Mouse (Mus musculus): ENCODE measurements around the gene Pak1ip1. TPM values are rescaled to one million over a fixed set of nuclear protein-coding genes. Genes with fewer than 3 reads are reported as not detected.

Gene Pak1ip1
- 68.3 and 70.8 TPM in 2 replicates for polyA plus RNA-seq (2014; fragmentation: Nextera tagmentation; extraction: Ambion mirVana)

GRCm38 (mm10) chr13:41000926-41001639, at the start of gene Pak1ip1:
Gene Pak1ip1, plus strand, starts transcription at chr13:41001023.
- H3K4me2 ChIP-seq (replicated peaks; ENCODE audit: low read depth, low read length): peak within 1 kb of the TSS; percentile 86
- H3K27ac ChIP-seq (ENCODE audit: low read length): peak within 1 kb of the TSS; percentile 93
- peak within 1 kb of the TSS; percentile 72 for H3K9ac ChIP-seq (replicated peaks; ENCODE audit: low read depth, low read length)
- peaks cover 17% of the 10 kb centered on the region for H3K36me3 ChIP-seq (ENCODE audit: control insufficient read depth, insufficient read depth, low read length)
- WGBS: under 1% methylated on average over 58 of the region's 58 CpGs
- peak within 1 kb of the TSS; percentile 93 for H3K4me3 ChIP-seq (ENCODE audit: low read depth, low read length)
- H3K9me3 ChIP-seq (ENCODE audit: control insufficient read depth, low read depth, low read length): no peaks in the 10 kb centered on the region
- peaks cover 7% of the 10 kb centered on the region; the same call in 1 of the 2 replicates for H3K4me1 ChIP-seq (ENCODE audit: control insufficient read depth, insufficient read depth, low read length)
- ATAC-seq (ENCODE audit: insufficient number of reproducible peaks, insufficient read depth, low FRiP score, low read depth): peak; percentile 95
- no peaks in the 10 kb centered on the region for H3K27me3 ChIP-seq (ENCODE audit: control insufficient read depth, insufficient read depth, low read length)

- 56% methylated on average over 10 of the region's 10 CpGs for WGBS
- Histone ChIP-seq H3K4me2 (replicated peaks; ENCODE audit: low read depth, low read length) (peak overlapping the region; percentile 5; the same call in 1 of the 2 replicates), H3K4me1 (ENCODE audit: control insufficient read depth, insufficient read depth, low read length) (no peaks in the 10 kb centered on the region), H3K9ac (replicated peaks; ENCODE audit: low read depth, low read length) (no peak overlapping the region), H3K36me3 (ENCODE audit: control insufficient read depth, insufficient read depth, low read length) (no peaks in the 10 kb centered on the region), H3K9me3 (ENCODE audit: control insufficient read depth, low read depth, low read length) (no peaks in the 10 kb centered on the region), H3K4me3 (ENCODE audit: low read depth, low read length) (no peak overlapping the region), H3K27ac (ENCODE audit: low read length) (no peak overlapping the region; the same call in 1 of the 2 replicates), H3K27me3 (ENCODE audit: control insufficient read depth, insufficient read depth, low read length) (no peaks in the 10 kb centered on the region)
- ATAC-seq (ENCODE audit: insufficient number of reproducible peaks, insufficient read depth, low FRiP score, low read depth): 0 out of 2 replicates have a peak, but pooled peaks have one; percentile 37
These were observed 49.3 kb upstream of the Pak1ip1 start for GRCm38 (mm10) chr13:40951386-40951976.

GRCm38 (mm10) chr13:40953231-40953630, 47.6 kb upstream of the Pak1ip1 start:
- Histone ChIP-seq H3K27me3 (ENCODE audit: control insufficient read depth, insufficient read depth, low read length) (no peaks in the 10 kb centered on the region), H3K4me3 (ENCODE audit: low read depth, low read length) (no peak overlapping the region), H3K36me3 (ENCODE audit: control insufficient read depth, insufficient read depth, low read length) (no peaks in the 10 kb centered on the region), H3K27ac (ENCODE audit: low read length) (no peak overlapping the region), H3K4me1 (ENCODE audit: control insufficient read depth, insufficient read depth, low read length) (no peaks in the 10 kb centered on the region), H3K9me3 (ENCODE audit: control insufficient read depth, low read depth, low read length) (no peaks in the 10 kb centered on the region), H3K9ac (replicated peaks; ENCODE audit: low read depth, low read length) (no peak overlapping the region), H3K4me2 (replicated peaks; ENCODE audit: low read depth, low read length) (no peak overlapping the region)
- 84% methylated on average over 6 of the region's 6 CpGs for WGBS
- ATAC-seq (ENCODE audit: insufficient number of reproducible peaks, insufficient read depth, low FRiP score, low read depth): no peak

- Histone ChIP-seq H3K4me2 (replicated peaks; ENCODE audit: low read depth, low read length) (no peak overlapping the region), H3K9me3 (ENCODE audit: control insufficient read depth, low read depth, low read length) (no peaks in the 10 kb centered on the region), H3K27me3 (ENCODE audit: control insufficient read depth, insufficient read depth, low read length) (no peaks in the 10 kb centered on the region), H3K4me3 (ENCODE audit: low read depth, low read length) (no peak overlapping the region), H3K9ac (replicated peaks; ENCODE audit: low read depth, low read length) (no peak overlapping the region), H3K4me1 (ENCODE audit: control insufficient read depth, insufficient read depth, low read length) (no peaks in the 10 kb centered on the region), H3K27ac (ENCODE audit: low read length) (no peak overlapping the region), H3K36me3 (ENCODE audit: control insufficient read depth, insufficient read depth, low read length) (no peaks in the 10 kb centered on the region)
- WGBS: 76% methylated on average over 7 of the region's 7 CpGs
- no peak for ATAC-seq (ENCODE audit: insufficient number of reproducible peaks, insufficient read depth, low FRiP score, low read depth)
These were observed 45.0 kb upstream of the Pak1ip1 start for GRCm38 (mm10) chr13:40955773-40956172.

GRCm38 (mm10) chr13:40967609-40968008, 33.2 kb upstream of the Pak1ip1 start:
- no peaks in the 10 kb centered on the region for H3K36me3 ChIP-seq (ENCODE audit: control insufficient read depth, insufficient read depth, low read length)
- H3K4me2 ChIP-seq (replicated peaks; ENCODE audit: low read depth, low read length): no peak overlapping the region
- no peak overlapping the region for H3K4me3 ChIP-seq (ENCODE audit: low read depth, low read length)
- no peak overlapping the region for H3K9ac ChIP-seq (replicated peaks; ENCODE audit: low read depth, low read length)
- no peak for ATAC-seq (ENCODE audit: insufficient number of reproducible peaks, insufficient read depth, low FRiP score, low read depth)
- no peaks in the 10 kb centered on the region for H3K4me1 ChIP-seq (ENCODE audit: control insufficient read depth, insufficient read depth, low read length)
- 89% methylated on average over 10 of the region's 10 CpGs for WGBS
- no peaks in the 10 kb centered on the region for H3K9me3 ChIP-seq (ENCODE audit: control insufficient read depth, low read depth, low read length)
- no peaks in the 10 kb centered on the region for H3K27me3 ChIP-seq (ENCODE audit: control insufficient read depth, insufficient read depth, low read length)
- H3K27ac ChIP-seq (ENCODE audit: low read length): no peak overlapping the region

- no peak overlapping the region for H3K4me3 ChIP-seq (ENCODE audit: low read depth, low read length)
- H3K27ac ChIP-seq (ENCODE audit: low read length): no peak overlapping the region
- 63% methylated on average over 5 of the region's 5 CpGs for WGBS
- no peak overlapping the region for H3K4me2 ChIP-seq (replicated peaks; ENCODE audit: low read depth, low read length)
- H3K36me3 ChIP-seq (ENCODE audit: control insufficient read depth, insufficient read depth, low read length): no peaks in the 10 kb centered on the region
- no peaks in the 10 kb centered on the region for H3K27me3 ChIP-seq (ENCODE audit: control insufficient read depth, insufficient read depth, low read length)
- H3K4me1 ChIP-seq (ENCODE audit: control insufficient read depth, insufficient read depth, low read length): no peaks in the 10 kb centered on the region
- H3K9ac ChIP-seq (replicated peaks; ENCODE audit: low read depth, low read length): no peak overlapping the region
- no peak for ATAC-seq (ENCODE audit: insufficient number of reproducible peaks, insufficient read depth, low FRiP score, low read depth)
- H3K9me3 ChIP-seq (ENCODE audit: control insufficient read depth, low read depth, low read length): no peaks in the 10 kb centered on the region
These were observed 32.3 kb upstream of the Pak1ip1 start for GRCm38 (mm10) chr13:40968564-40968963.

GRCm38 (mm10) chr13:40969761-40970390, 30.9 kb upstream of the Pak1ip1 start:
- Histone ChIP-seq H3K27me3 (ENCODE audit: control insufficient read depth, insufficient read depth, low read length) (no peaks in the 10 kb centered on the region), H3K4me3 (ENCODE audit: low read depth, low read length) (no peak overlapping the region), H3K27ac (ENCODE audit: low read length) (no peak overlapping the region), H3K9me3 (ENCODE audit: control insufficient read depth, low read depth, low read length) (no peaks in the 10 kb centered on the region), H3K4me2 (replicated peaks; ENCODE audit: low read depth, low read length) (no peak overlapping the region), H3K4me1 (ENCODE audit: control insufficient read depth, insufficient read depth, low read length) (no peaks in the 10 kb centered on the region), H3K36me3 (ENCODE audit: control insufficient read depth, insufficient read depth, low read length) (no peaks in the 10 kb centered on the region), H3K9ac (replicated peaks; ENCODE audit: low read depth, low read length) (no peak overlapping the region)
- no peak for ATAC-seq (ENCODE audit: insufficient number of reproducible peaks, insufficient read depth, low FRiP score, low read depth)
- WGBS: 88% methylated on average over 4 of the region's 4 CpGs

GRCm38 (mm10) chr13:40971261-40971660, 29.6 kb upstream of the Pak1ip1 start:
- H3K4me3 ChIP-seq (ENCODE audit: low read depth, low read length): no peak overlapping the region
- H3K36me3 ChIP-seq (ENCODE audit: control insufficient read depth, insufficient read depth, low read length): no peaks in the 10 kb centered on the region
- no peaks in the 10 kb centered on the region for H3K27me3 ChIP-seq (ENCODE audit: control insufficient read depth, insufficient read depth, low read length)
- H3K9me3 ChIP-seq (ENCODE audit: control insufficient read depth, low read depth, low read length): no peaks in the 10 kb centered on the region
- WGBS: 79% methylated on average over 5 of the region's 5 CpGs
- no peaks in the 10 kb centered on the region for H3K4me1 ChIP-seq (ENCODE audit: control insufficient read depth, insufficient read depth, low read length)
- H3K9ac ChIP-seq (replicated peaks; ENCODE audit: low read depth, low read length): no peak overlapping the region
- no peak overlapping the region for H3K4me2 ChIP-seq (replicated peaks; ENCODE audit: low read depth, low read length)
- H3K27ac ChIP-seq (ENCODE audit: low read length): no peak overlapping the region
- ATAC-seq (ENCODE audit: insufficient number of reproducible peaks, insufficient read depth, low FRiP score, low read depth): no peak

Measured in stomach, embryonic 14.5 days (tissue).